Mouse (Mus musculus) telencephalon, adult 2 months (tissue): ENCODE results near the gene Taar4.

Experiments
- DNase-seq: peaks from one replicate; pipeline ENCODE4 v3.0.0-alpha.2; 2011; ENCODE audit warnings: low read depth, low spot score

The Taar4 gene

DNA sequence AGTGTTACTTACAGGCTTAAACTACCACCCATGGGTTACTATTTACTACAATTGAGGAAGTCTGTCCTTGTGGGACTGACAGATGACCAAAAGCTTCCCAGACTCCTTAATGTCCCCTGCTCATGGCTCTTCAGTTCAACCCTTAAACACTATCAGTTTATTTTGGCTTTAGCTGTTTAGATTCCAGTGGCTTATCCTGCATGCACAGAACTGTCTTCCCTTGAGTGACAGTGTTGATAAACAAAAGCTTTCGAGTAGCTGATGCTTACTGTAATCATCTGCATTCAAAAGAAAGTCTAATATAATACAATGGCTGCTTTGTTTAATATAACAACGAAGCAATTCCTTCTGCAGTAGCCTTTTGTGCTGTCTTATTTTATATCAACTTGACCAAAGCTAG, 46.7 kb downstream of the Taar4 start:
- no peak for DNase-seq

DNA sequence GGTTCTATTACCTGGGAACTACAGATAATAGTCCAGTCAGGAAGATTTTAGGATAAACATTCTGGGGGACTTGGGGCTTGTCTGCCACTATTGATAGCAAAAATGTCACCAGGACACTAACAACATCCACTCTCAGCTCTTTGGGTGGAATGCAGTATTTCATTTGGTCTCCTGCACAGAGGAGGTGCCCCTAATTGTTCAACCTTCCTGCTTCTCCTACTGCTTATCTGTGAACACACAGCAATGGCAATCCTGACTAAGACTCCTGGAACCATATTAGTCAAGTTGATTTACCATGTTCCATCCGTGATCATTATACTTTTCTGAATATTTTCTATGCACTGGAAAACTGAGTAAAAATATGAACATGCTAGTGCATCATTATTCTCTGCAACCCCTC, 47.8 kb downstream of the Taar4 start:
- no peak for DNase-seq
